Mouse (Mus musculus) kidney, adult 18-20 months (tissue): ENCODE data around the gene Selenoo.

ENCODE experiments used
- DNase-seq: peaks from one replicate; pipeline ENCODE4 v3.0.0; 2021

Gene Selenoo

GRCm38 (mm10) chr15:89076156-89076731 is 12.6 kb upstream of the Selenoo start:
- DNase-seq, result peak; percentile 71

DNA sequence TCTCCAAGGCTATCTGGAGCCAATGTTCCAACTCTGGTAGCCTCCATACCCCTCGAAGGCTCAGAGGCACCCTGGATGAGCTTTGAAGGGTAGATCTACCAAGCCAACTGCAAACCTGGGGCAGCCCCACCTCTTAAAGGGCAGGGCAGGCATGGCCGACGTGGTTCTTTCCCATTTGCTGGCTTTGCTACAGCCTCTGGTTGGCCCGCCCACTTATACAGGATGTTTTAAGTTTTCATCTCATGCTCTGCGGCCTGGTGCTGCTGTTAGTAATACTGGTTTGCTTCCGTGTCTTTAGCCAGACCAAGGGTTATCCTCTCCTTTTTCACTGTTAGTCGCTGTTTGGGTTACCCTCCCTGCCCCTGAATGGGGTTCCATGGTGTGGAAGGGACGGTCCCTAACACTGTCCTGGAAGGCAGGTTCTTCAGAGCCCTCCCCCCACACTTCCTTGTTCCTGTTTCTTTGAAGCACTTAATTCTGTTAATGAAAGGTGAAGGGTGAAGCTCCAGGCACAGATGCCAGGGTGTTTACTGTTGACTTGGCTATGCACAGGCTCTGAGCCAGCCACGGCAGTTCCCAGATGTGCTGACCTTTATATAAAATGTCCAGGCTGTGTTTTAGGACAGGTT is 10.6 kb upstream of the Selenoo start:
- DNase-seq, result peak; percentile 82

DNA sequence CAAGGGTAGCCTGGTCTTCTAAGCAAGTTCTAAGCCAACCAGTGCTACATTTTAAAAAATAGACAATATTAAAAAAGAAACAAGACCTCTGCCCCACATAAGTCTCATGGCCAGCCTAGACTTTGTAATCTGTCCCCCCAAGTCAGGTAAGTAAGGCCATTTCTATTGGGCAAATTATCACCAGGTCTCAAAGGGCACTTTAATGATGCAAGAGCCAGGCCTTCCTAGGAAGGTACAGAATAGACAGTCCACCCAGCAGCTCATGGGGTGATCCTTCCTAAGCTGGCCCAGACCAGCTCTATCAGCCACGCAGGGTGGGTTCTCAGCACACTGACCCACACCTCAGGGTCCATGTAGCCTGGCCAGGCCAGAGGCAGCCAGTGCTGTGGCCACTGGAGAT is 5.0 kb upstream of the Selenoo start:
- no peak for DNase-seq

DNA sequence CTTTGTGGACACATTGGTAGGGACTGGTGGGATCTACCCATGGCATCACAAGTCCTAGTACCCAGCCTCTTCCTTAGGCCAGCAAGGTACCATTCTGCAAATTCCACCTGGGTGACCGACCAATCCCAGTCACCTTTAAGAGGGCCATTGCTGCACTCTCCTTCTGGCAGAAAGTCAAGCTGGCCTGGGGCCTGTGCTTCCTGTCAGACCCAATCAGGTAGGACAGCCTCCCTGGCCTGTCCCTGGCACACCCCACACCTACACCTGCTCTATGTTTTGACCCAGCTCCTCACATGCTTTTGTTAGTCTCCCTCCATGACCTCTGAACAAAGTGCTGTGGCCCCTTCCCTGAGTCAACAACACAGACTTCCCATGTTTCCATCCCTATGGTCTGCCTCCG is 4.1 kb upstream of the Selenoo start:
- DNase-seq, result no peak

DNA sequence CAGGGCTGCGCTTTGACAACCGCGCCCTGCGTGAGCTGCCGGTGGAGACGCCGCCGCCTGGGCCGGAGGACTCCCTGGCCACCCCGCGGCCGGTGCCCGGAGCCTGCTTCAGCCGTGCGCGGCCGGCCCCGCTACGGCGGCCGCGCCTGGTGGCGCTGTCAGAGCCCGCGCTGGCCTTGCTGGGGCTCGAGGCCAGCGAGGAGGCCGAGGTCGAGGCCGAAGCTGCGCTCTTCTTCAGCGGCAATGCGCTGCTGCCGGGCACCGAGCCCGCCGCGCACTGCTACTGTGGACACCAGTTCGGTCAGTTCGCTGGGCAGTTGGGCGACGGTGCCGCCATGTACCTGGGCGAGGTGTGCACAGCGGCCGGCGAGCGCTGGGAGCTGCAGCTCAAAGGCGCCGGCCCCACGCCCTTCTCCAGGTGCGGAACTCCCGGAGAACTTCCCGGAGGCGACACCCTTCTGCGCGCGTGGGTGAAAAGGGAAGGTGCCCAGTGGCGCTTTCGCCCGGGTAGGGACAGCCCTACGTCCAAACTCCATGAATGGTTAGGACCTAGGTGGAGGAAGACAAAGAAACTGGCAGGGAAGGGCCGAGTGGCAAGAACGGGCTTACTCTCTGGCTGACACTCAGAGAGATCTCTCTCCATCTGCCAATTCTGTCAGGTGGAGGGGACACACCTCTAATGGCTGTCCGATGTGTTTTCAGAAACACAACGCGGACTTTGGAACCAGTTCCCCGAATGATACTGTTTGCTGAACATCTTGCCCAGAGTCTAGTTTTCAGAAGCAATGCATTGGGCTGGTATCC is 566 bp downstream of the Selenoo start:
- DNase-seq, result peak; percentile 59

DNA sequence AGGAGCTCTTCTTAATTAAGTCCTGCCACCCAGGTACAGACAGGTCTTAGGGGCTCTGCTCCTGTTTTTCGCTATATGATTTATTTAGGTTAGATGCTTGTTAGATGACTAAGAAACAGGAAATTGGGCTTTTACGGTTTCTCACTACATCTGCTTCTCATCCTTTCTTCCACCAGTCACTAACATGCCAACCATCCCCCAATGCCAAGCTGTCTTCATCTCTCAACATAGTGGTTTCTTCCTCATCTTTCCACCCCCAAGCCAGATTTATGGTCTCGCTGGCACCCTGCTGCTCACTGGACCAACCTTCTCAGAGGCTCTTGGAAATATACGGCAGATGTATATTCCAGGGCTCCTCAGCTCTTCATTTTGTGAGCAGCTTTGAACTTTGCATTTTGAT is 1.8 kb downstream of the Selenoo start:
- DNase-seq, result no peak

- DNase-seq, result no peak
Measured at GRCm38 (mm10) chr15:89092181-89092580, 3.3 kb downstream of the Selenoo start.

DNA sequence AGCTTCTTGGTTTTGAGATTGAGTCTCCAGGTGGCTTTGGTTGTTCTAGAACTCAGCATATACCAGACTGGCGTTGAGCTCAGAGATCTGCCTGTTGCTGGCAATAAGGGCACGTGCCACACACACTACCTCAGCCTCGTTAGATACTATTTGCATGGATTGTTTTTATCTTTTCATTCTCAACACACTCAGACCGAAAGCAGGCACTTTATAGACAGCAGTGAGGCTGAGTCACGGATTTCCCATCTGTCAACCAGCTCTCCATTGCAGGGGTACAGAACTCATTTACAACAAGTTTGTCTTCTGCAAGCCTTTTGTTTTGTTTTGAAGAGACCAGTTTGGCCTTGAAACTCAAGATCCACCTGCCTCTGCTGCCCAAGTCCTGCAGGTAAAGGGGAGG is 8.6 kb downstream of the Selenoo start:
- DNase-seq, result no peak

GRCm38 (mm10) chr15:89098616-89099015 is 9.7 kb downstream of the Selenoo start:
- DNase-seq, result no peak

DNA sequence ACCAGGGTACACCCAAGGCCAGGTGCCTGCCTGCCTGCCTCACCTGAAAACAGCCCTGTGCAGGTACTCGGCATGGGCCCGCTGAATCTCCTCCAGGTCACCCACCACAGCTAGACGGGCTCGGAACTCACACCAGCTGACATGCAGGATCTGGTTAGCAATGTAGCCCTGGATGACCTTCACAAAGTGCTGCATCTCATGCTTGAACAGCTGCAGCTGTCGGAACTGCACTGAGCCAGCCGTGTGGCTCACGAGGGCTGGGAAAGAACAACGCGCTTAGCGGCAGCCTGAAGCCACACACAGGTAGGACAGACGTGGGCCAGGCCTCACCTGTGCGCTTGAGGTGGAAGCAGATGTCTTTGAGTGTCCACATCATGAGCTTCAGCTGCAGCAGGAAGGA is 11.9 kb downstream of the Selenoo start:
- DNase-seq, result no peak

DNA sequence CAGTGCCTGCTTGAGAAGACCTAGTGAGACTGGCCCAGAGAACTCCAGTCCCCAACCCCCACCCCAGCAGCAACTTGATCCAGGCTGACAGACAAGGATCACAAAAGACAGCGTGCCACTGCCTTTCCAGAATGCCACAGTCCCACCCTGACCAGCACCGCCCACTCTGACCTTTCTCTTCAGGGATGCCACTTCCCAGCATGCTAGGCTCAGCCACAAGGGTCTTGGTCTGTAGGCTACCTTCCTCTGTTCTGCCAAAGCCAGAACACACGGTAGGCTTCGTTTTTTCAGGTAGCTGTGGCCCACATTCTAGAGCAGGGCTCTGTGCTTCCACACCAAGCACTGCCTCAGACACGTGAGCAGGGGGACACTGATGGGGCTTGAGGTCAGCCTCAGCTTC is 13.8 kb downstream of the Selenoo start:
- no peak for DNase-seq

DNA sequence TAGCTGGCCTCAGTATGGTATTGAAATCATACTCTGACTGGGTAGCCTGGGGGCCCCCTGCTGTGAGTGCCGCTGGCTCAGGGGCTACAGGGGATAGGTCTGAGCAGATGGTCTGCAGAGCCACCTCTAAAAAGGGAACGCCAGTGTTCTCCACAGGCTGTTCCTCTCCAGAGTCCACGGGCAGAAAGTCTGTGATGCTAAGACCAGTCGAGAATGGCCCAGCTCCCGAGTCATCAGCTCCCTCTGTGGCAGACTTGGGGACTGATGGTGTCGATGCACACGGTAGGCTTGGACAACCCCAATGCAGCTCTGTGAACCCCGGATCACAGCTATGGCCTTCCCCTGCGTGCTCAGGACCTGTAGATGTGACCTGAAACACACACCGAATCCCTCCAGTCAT is 15.0 kb downstream of the Selenoo start:
- DNase-seq, result no peak

DNA sequence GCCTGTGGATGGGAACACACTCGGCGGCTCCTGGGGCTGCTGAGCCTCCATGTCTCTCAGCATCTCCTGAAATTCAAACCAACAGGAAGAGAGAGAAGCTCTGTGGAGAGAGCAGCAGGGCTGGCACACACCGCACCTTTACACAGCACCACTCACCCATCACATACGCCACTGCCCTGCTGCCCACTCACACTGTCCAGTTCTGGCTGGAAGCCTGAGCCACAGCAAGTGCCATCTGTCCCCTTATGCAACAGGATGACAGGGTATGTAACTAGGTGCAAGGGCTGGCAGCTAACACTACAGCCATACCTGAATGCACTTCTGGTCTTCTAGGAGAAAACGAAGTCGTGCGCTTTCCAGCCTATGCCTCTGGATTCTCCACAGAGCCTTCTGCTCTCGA is 15.5 kb downstream of the Selenoo start:
- no peak for DNase-seq

GRCm38 (mm10) chr15:89106073-89106472 is 17.2 kb downstream of the Selenoo start:
- no peak for DNase-seq

- no peak for DNase-seq
Measured at GRCm38 (mm10) chr15:89106976-89107375, 18.1 kb downstream of the Selenoo start.

DNA sequence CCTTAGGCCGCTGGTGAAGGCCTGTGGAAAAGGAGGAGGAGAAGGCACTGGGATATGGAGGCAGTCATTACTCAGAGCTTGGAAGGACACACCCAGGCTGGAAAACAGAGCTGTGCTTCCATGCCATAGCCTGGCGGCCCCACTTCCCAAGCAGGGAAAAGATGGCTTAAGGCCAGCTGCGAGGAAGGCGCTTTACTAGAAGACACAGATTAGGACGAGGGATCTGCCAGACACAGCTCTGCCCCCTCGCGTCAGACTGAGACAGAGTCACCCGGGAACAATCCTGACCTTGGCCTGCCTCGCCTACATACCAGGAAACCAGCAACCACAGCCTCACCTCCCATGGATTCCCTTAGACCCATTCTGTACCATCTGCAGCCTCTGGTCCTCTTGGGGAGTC is 21.3 kb downstream of the Selenoo start:
- DNase-seq, result no peak

- no peak for DNase-seq
Measured at GRCm38 (mm10) chr15:89118007-89118406, 29.1 kb downstream of the Selenoo start.

DNA sequence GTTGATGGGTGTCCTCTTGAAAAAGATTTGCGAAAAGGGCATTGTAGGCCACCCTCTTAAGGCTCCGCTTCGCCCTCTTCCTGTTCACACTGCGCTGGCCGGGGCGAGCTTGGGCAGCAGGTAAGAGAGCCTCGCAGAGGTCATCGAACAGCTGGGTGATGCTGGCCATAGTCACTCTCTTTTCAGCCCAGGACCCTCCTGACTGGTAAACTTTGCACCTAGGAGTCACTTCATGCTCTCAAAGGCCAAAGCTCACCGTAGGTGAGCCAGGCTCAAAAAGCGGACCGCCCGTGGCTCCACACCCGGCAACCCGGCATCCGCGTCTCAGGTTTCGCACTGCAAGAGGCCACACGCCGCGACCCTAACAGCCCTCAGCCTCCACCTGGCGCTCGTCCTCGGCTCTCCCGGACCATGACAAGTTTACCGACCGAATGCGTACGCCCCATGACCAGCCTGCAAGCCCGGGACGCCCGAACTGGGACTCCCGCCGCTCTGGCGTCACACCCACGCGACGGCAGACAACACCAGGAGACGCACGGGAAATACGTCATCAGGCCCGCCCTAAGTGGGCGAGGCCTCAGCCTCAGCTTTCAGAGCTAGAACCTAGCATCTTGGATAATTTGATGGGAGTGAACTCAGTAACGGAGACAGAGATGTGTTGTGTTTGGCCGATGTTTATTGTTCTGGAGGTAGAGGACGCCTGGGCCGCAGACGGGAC is 33.9 kb downstream of the Selenoo start, which contains the start of gene Tubgcp6:
Gene Tubgcp6 (minus strand): TSS at position 464 of the 718 bp plus-strand sequence.
- peak; percentile 98 for DNase-seq

GRCm38 (mm10) chr15:89123595-89123994 is 34.7 kb downstream of the Selenoo start:
- no peak for DNase-seq

DNA sequence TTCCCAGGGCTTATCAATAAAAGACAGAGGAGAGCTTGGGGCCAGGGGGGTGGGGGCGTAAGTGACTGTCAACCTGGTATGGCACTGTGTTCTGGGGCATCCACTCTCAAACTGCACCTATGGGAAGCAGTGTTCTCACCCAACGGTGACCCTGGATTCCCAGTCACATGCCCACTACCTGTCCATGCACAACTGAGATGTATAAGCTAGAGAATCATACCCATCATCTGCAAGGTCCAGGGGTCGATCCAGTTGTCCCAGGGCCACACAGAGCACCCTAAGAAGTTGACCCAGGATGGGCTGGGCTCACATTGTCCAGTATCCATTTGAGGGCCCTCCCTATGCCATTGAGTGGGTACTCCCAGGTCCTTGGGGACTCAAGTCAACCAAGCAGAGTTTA is 35.4 kb downstream of the Selenoo start:
- no peak for DNase-seq

- DNase-seq, result no peak
Measured at GRCm38 (mm10) chr15:89125351-89125750, 36.5 kb downstream of the Selenoo start.

- no peak for DNase-seq
Measured at GRCm38 (mm10) chr15:89126622-89127021, 37.7 kb downstream of the Selenoo start.

GRCm38 (mm10) chr15:89127364-89127940 is 38.6 kb downstream of the Selenoo start:
- no peak for DNase-seq
